In the genomic region with DNA sequence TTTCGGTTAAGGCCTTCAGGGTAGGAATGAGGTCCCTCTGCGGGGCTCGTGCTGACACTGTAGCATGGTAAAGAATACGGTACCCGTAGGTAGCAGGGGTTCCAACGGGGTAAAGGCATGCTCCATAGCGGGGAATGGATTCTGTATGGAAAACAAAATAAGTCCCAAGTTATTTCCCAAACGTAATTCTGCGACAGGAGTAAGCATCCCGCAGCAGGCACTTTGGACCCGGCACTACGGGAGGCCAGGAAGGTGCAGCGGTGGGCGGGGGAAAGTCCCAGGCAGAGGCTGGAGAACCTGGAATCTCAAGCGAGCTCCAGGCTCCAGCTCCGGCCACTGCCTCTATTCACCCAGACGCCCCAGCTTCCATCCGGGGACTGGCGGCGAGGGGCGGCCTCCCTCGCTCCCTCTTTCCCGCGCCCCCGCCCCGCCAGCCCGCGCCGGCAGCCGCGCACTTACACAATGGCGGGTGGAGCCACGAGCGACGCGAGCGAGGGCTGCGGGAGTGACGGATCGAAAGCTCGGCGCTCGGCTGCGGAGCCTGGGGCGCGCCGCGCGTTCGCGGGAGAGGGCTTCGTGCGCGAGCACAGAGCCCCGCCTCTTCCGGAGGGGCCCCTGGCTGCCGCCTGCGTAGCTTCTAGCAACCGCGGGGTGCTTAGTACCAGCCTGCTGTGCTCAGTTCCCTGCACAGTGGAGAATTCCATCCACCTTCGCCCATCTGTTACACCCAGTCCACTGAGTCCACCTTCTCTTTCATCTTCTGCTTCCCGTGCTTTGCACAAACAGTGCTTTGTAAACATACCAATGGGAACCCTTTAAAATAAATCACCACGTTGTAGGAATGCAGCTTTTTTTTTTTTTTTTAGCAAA, we compare ENCODE assay signal across 8 mouse cellular contexts. TPM values are rescaled to one million over a fixed set of nuclear protein-coding genes. Genes with fewer than 3 reads are reported as not detected.
A peak's percentile ranks its signal among the peaks of the same experiment; 100 is the strongest.
DNase-seq lines count a peak whose midpoint lies in the region; ATAC-seq and TF ChIP-seq lines count a peak whose summit lies in the region.

A gene (minus strand): TSS at position 602 of the 870 bp plus-strand sequence.

- under 1% methylated on average over 59 of the region's 63 CpGs for WGBS in heart, embryonic 12.5 days
- WGBS in kidney, postnatal 0 days = under 1% methylated on average over 59 of the region's 63 CpGs
- under 1% methylated on average over 56 of the region's 63 CpGs for WGBS in liver, embryonic 11.5 days
- WGBS in stomach, embryonic 14.5 days = under 1% methylated on average over 59 of the region's 63 CpGs

- H3K4me1 ChIP-seq in heart, embryonic 12.5 days (replicated peaks) = no peaks in the 10 kb centered on the region
- no peaks in the 10 kb centered on the region for H3K4me1 ChIP-seq in kidney, postnatal 0 days (replicated peaks; ENCODE audit: insufficient read depth, low read length)
- no peaks in the 10 kb centered on the region for H3K4me1 ChIP-seq in liver, embryonic 11.5 days (replicated peaks; ENCODE audit: control insufficient read depth, insufficient read depth, low read length)
- H3K4me1 ChIP-seq in stomach, embryonic 14.5 days (ENCODE audit: control insufficient read depth, insufficient read depth, low read length) = no peaks in the 10 kb centered on the region

- peak within 1 kb of the TSS; percentile 72 for H3K4me3 ChIP-seq in heart, embryonic 12.5 days
- peak within 1 kb of the TSS; percentile 64 for H3K4me3 ChIP-seq in kidney, postnatal 0 days (replicated peaks; ENCODE audit: low read depth, low read length)
- H3K4me3 ChIP-seq in liver, embryonic 11.5 days (ENCODE audit: low read depth, low read length) = peak within 1 kb of the TSS; percentile 74
- H3K4me3 ChIP-seq in stomach, embryonic 14.5 days (ENCODE audit: low read depth, low read length) = peak within 1 kb of the TSS; percentile 60

- no peaks in the 10 kb centered on the region for H3K9me3 ChIP-seq in heart, embryonic 12.5 days (replicated peaks)
- H3K9me3 ChIP-seq in kidney, postnatal 0 days (replicated peaks; ENCODE audit: low read length) = no peaks in the 10 kb centered on the region
- no peaks in the 10 kb centered on the region for H3K9me3 ChIP-seq in liver, embryonic 11.5 days (ENCODE audit: control insufficient read depth, low read length)
- no peaks in the 10 kb centered on the region for H3K9me3 ChIP-seq in stomach, embryonic 14.5 days (ENCODE audit: control insufficient read depth, low read depth, low read length)

- peak within 1 kb of the TSS; percentile 82 for H3K9ac ChIP-seq in heart, embryonic 12.5 days
- peak within 1 kb of the TSS; percentile 82 for H3K9ac ChIP-seq in kidney, postnatal 0 days (ENCODE audit: low read depth, low read length)
- H3K9ac ChIP-seq in liver, embryonic 11.5 days (ENCODE audit: low read depth, low read length) = peak within 1 kb of the TSS; percentile 89
- peak within 1 kb of the TSS; percentile 72 for H3K9ac ChIP-seq in stomach, embryonic 14.5 days (replicated peaks; ENCODE audit: low read depth, low read length)

- DNase-seq in CD4-positive helper T cell, adult 2 months (ENCODE audit: low read depth, low spot score) = peak; percentile 96
- peak; percentile 93 for DNase-seq in brain, embryonic 18.5 days (ENCODE audit: low read depth, low spot score)
- DNase-seq in kidney, postnatal 0 days (ENCODE audit: low spot score) = peak; percentile 97
- DNase-seq in liver, embryonic 11.5 days (ENCODE audit: low spot score) = peak; percentile 90
- DNase-seq in naive thymus-derived CD4-positive, alpha-beta T cell, adult 2 months (ENCODE audit: low read depth) = peak; percentile 96

- H3K36me3 ChIP-seq in heart, embryonic 12.5 days = no peaks in the 10 kb centered on the region
- H3K36me3 ChIP-seq in kidney, postnatal 0 days (ENCODE audit: insufficient read depth, low read length) = no peaks in the 10 kb centered on the region
- no peaks in the 10 kb centered on the region for H3K36me3 ChIP-seq in liver, embryonic 11.5 days (ENCODE audit: control insufficient read depth, insufficient read depth, low read length)
- H3K36me3 ChIP-seq in stomach, embryonic 14.5 days (ENCODE audit: control insufficient read depth, insufficient read depth, low read length) = no peaks in the 10 kb centered on the region

- peak within 1 kb of the TSS; percentile 97 for H3K27ac ChIP-seq in heart, embryonic 12.5 days (ENCODE audit: poor library complexity, severe bottlenecking)
- peak within 1 kb of the TSS; percentile 96 for H3K27ac ChIP-seq in kidney, postnatal 0 days
- H3K27ac ChIP-seq in liver, embryonic 11.5 days (ENCODE audit: low read depth, low read length) = peak within 1 kb of the TSS; percentile 91
- peak within 1 kb of the TSS; percentile 94 for H3K27ac ChIP-seq in stomach, embryonic 14.5 days (ENCODE audit: low read length)

- TF ChIP-seq CTCF in kidney, postnatal 0 days (IDR thresholded peaks at IDR 0.05; ENCODE audit: low read depth) = peak; percentile 47

- peak; percentile 89 for ATAC-seq in erythroid progenitor cell, adult 5-6 weeks (replicated peaks; ENCODE audit: low FRiP score, poor library complexity, severe bottlenecking)
- ATAC-seq in heart, embryonic 12.5 days (ENCODE audit: insufficient number of reproducible peaks, low FRiP score) = peak; percentile 97
- peak; percentile 97 for ATAC-seq in kidney, postnatal 0 days (replicated peaks; ENCODE audit: low FRiP score, low read depth)
- peak; percentile 94 for ATAC-seq in liver, embryonic 11.5 days (replicated peaks; ENCODE audit: low FRiP score)
- peak; percentile 96 for ATAC-seq in stomach, embryonic 14.5 days (ENCODE audit: insufficient number of reproducible peaks, insufficient read depth, low FRiP score, low read depth)

- no peaks in the 10 kb centered on the region for H3K27me3 ChIP-seq in heart, embryonic 12.5 days (replicated peaks)
- H3K27me3 ChIP-seq in kidney, postnatal 0 days (ENCODE audit: insufficient read depth, low read length) = no peaks in the 10 kb centered on the region
- H3K27me3 ChIP-seq in liver, embryonic 11.5 days (replicated peaks; ENCODE audit: control insufficient read depth, insufficient read depth, low read length) = no peaks in the 10 kb centered on the region
- no peaks in the 10 kb centered on the region for H3K27me3 ChIP-seq in stomach, embryonic 14.5 days (ENCODE audit: control insufficient read depth, insufficient read depth, low read length)

- peak within 1 kb of the TSS; percentile 79 for H3K4me2 ChIP-seq in heart, embryonic 12.5 days
- peak within 1 kb of the TSS; percentile 62 for H3K4me2 ChIP-seq in kidney, postnatal 0 days (ENCODE audit: low read length)
- H3K4me2 ChIP-seq in liver, embryonic 11.5 days = peak within 1 kb of the TSS; percentile 81
- H3K4me2 ChIP-seq in stomach, embryonic 14.5 days (replicated peaks; ENCODE audit: low read depth, low read length) = peak within 1 kb of the TSS; percentile 65

RNA-seq across cellular contexts. Expression of the gene that starts here (rescaled TPM):
- 14.8 and 15.9 TPM in 2 replicates for total RNA-seq in erythroid progenitor cell, adult 5-6 weeks (2015; ENCODE audit: low replicate concordance)
- total RNA-seq in erythroid progenitor cell, adult 5-6 weeks (2017; ENCODE audit: low replicate concordance) = 5.0 and 6.2 TPM in 2 replicates
- polyA plus RNA-seq in heart, embryonic 12.5 days (2016; fragmentation: Nextera tagmentation; extraction: Ambion mirVana) = 6.5 and 8.3 TPM in 2 replicates
- polyA plus RNA-seq in kidney, postnatal 0 days (2015; fragmentation: Nextera tagmentation; extraction: Ambion mirVana) = 29.5 and 32.4 TPM in 2 replicates
- polyA plus RNA-seq in liver, embryonic 11.5 days (2014; fragmentation: Nextera tagmentation; extraction: Ambion mirVana) = 10.0 and 11.9 TPM in 2 replicates
- 10.8 and 12.3 TPM in 2 replicates for polyA plus RNA-seq in stomach, embryonic 14.5 days (2014; fragmentation: Nextera tagmentation; extraction: Ambion mirVana)

Comparison
In these comparisons a context has a peak if more than half of its experiments do, and no peak if none do; other contexts are left out.
1. Peak in every context shown above with its lines: DNase-seq, ATAC-seq, H3K4me3 ChIP-seq and H3K27ac ChIP-seq.